Mouse (Mus musculus) embryonic stem cell, embryonic (primary cell): Measurements from ENCODE around the gene Gm10563.

Experiments
- CTCF ChIA-PET, 4 experiments: fragments of 300-600 bp in 2 of 4; fragments of 350-600 bp in 2 of 4; sonication (Branson Sonifier 250); formaldehyde crosslinking; loops; one replicate each; lab custom pipeline; 2022; ENCODE audit warnings: inconsistent platforms in 2 of 4; lab: Charles Lee
- POLR2A ChIA-PET, 4 experiments: fragments of 300-600 bp in 2 of 4; fragments of 350-600 bp in 2 of 4; sonication (Branson Sonifier 250); formaldehyde crosslinking; loops; one replicate each; lab custom pipeline; 2022; ENCODE audit warnings: antibody characterized with exemption in 4 of 4, inconsistent platforms in 1 of 4; lab: Charles Lee

Gm10563 gene

DNA sequence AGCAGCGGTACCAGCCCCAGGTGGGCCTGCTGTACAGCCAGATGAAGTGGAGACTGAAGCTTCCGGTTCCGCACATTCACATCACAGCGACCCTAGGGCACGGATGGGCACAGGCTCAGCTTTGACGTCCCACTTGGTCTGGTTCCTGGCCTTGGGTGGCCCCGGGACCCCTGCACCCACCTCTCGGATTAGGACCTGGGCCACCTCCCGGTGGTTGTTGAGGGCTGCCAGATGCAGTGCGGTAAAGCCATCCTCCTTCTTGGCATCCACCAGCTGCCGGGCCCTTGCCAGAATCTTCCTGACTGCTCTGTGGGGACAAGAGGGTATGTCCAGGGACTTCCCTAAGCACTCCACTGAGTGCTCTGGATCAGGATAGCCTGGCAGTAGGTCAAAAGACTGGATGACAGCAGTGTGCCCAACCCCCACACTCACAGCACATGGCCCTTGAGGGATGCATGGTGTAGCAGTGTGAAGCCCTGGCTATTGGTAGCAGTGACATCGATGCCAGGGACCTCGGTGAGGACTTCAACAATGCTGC lies 11.1 kb upstream of the Gm10563 start:
- CTCF ChIA-PET: interaction anchor here in 1 of 4 experiments (0.6 kb wide), 1 partner anchor 265 kb away, joined by 3 read pairs; no protein-coding TSS in a partner anchor
- POLR2A ChIA-PET: interaction anchor here (0.7 to 6.5 kb wide), 15 partner anchors 8 to 55 kb away, joined by 3 to 69 read pairs (median 6); partner anchors contain the start of genes Mib2 (in 4 of the 4), Cdk11b (in 1 of the 4), Gm10563 (in 1 of the 4) and Slc35e2 (in 1 of the 4)

DNA sequence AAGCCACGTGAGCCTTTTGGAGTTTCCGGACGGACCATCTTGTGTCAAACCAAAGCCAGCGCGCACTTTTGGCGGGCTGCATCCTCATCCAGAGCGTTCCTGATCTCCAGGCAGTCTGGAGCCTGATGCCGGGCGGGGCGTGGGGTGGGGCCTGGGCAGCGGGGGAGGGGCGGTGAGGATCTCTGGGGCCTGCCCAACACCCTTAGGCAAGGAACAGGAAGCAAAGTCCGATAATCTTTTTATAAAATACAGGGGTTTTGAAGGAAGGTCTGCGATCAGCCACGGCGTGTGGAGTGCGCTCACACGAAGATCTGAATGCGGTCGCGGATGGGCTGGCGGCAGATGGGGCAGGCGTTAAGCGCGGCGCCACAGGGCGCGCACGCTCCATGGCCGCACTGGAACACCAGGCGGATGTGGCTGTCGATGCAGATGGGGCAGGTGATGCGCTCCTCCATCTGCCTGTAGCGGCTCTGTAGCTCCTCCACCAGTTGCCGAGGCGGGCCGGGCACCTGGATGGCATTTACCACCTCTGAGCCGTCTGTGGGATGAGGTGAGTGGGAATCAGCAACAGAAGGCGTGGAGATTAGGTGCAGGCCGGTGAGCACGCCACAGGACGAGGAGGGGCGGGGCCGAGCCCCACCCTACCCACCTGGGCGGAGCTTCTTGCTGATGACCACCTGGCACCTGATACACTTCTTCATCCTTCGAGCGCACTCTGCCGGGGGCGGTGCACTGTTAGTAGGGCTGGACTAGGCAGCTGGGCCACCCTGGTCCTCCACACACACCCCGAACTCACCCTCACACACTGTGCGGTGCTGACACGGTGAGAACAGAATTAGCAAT lies 9.5 kb upstream of the Gm10563 start:
- ChIA-PET CTCF (interaction anchor here in 3 of 4 experiments (0.6 to 2.1 kb wide), 11 partner anchors 9 to 891 kb away, joined by 3 to 7 read pairs (median 4); partner anchors contain the start of gene Mib2 (in 1 of the 3)), POLR2A (interaction anchor here (0.7 to 6.5 kb wide), 39 partner anchors 9 to 188 kb away, joined by 3 to 69 read pairs (median 4); partner anchors contain the start of genes Mib2 (in 4 of the 4), Gm10563 (in 2 of the 4), Cdk11b (in 1 of the 4) and Fndc10 (in 1 of the 4))

DNA sequence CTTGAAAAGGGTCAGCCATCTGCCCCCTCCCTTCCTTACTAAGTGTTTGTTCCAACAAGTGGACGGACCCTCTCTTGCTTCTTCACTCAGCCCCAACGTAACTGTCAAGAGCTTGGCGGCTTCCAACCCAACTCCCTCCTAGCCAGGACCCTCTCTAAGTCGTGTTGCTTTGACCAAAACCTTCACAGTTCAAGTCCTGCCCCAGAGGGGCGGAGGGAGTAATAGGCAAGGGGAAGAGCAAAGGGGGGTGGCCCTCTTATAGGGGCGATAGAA lies 8.9 kb upstream of the Gm10563 start:
- ChIA-PET POLR2A (interaction anchor here (0.5 to 6.5 kb wide), 27 partner anchors 8 to 261 kb away, joined by 3 to 69 read pairs (median 5); partner anchors contain the start of genes Mib2 (in 3 of the 4), Ssu72 (in 2 of the 4), Cdk11b (in 1 of the 4) and Fndc10 (in 1 of the 4)), CTCF (interaction anchor here in 2 of 4 experiments (0.6 to 2.1 kb wide), 7 partner anchors 9 to 173 kb away, joined by 3 to 7 read pairs (median 4); partner anchors contain the start of gene Mib2 (in 1 of the 2))

DNA sequence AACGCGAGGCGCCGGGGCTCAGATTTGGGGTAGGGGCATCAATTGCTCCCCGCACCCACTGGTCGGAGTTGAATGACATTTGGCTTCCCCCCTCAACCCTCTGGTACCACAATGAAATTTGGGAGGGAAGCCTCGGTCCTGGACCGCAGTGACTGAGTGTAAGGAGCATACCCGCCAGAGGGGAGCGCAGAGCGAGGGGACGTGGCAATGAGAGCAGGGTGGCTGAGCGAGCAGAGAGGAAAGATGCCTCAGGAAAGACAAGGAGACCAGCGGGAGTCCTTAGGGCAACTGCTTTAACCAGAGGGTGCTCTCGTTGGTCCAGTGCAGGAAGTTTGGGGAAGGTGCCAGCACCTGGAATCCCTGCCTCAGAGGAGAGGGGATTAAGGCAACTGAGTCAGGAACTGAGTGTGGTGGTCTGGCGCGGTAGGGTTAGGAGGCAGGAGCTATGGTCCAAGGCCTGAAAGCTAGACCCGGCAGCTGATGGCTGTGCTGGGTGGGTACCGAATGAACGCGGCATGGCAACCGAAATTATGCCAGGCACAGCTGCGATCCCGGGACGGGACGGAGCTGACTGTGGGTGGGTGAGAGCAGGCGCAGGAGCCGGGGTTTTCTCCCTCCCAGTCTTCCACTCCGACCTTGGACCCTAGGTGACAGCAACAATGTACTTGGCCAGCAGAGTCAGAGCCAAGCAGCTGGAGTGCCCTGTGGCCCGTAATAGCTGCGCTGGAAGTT lies 8.4 kb upstream of the Gm10563 start:
- ChIA-PET POLR2A (interaction anchor here (0.5 to 6.5 kb wide), 25 partner anchors 9 to 261 kb away, joined by 3 to 69 read pairs (median 5); partner anchors contain the start of genes Mib2 (in 3 of the 4), Ssu72 (in 2 of the 4), Cdk11b (in 1 of the 4) and Fndc10 (in 1 of the 4)), CTCF (interaction anchor here in 2 of 4 experiments (0.6 to 2.1 kb wide), 8 partner anchors 10 to 782 kb away, joined by 3 to 7 read pairs (median 4); partner anchors contain the start of gene Mib2 (in 1 of the 2))

DNA sequence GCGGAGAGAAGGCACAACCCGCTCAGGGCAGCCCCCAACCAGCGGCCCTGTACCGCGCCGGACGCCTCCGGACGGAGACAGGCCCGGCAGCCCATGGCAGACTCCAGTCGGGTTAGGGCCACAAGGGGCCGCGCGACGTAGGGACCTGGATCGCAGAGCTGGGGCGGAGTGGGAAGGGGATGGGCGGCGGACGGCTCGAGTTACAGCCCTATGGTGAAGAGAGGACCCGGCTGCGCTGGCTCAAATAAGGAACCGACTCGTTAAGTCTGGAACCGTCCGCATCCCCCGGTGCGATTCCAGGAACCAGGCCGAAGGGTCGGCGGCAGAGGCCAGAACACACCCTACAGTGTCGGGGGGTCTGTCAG lies 7.9 kb upstream of the Gm10563 start, which contains the start of gene Mmp23:
Mmp23 (minus strand) TSS at position 299 of the 365 bp plus-strand sequence.
- ChIA-PET CTCF (interaction anchor here in 3 of 4 experiments (0.6 to 1.7 kb wide), 6 partner anchors 9 to 781 kb away, joined by 3 to 6 read pairs (median 3); partner anchors contain the start of gene Atad3a (in 1 of the 3)), POLR2A (interaction anchor here in 3 of 4 experiments (1.2 to 6.5 kb wide), 16 partner anchors 10 to 57 kb away, joined by 3 to 69 read pairs (median 8); partner anchors contain the start of genes Mib2 (in 3 of the 3) and Ssu72 (in 2 of the 3))

DNA sequence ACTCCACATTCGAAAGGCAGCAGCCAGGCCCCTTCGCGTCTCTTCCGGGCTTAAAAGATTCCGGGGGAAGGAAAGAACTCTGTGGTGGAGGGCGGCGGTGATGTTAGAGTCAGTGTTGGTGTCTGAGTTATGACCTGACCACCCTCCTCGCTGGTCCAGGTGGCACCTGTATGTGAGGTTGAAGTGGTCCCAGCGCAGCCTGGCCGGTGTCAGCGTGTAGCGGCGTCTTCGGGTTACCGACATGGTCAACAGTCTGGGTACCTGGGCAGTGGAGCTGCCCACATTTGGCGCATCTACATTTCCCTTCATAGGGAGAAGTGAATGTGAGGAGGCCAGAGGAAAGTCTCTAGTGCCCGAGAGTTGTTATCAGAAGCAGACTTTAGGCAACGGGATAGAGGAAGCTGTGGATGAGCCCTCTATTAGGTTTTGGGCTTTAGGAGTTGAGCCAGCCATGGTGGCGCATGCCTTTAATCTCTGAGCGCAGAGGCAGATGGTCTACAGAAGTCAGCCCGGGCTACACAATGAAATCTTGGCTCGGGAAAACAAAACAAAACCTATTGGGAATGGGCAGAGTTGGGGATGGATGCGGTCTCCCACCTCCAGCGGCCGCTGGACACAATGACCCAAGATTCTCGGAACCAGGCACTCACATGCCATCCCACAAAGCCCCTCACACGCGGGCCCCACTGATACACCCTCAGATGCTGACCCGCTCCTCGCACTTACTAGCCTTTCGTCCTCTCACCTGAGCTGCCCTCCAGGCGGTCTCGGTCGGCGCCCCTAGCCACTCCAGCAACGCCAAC lies 7.3 kb upstream of the Gm10563 start:
- ChIA-PET CTCF (interaction anchor here in 3 of 4 experiments (0.6 to 1.1 kb wide), 6 partner anchors 8 to 781 kb away, joined by 3 read pairs; partner anchors contain the start of gene Atad3a (in 1 of the 3)), POLR2A (interaction anchor here in 3 of 4 experiments (0.5 to 6.5 kb wide), 23 partner anchors 10 to 360 kb away, joined by 3 to 69 read pairs (median 5); partner anchors contain the start of genes Mib2 (in 3 of the 3) and Ssu72 (in 1 of the 3))

DNA sequence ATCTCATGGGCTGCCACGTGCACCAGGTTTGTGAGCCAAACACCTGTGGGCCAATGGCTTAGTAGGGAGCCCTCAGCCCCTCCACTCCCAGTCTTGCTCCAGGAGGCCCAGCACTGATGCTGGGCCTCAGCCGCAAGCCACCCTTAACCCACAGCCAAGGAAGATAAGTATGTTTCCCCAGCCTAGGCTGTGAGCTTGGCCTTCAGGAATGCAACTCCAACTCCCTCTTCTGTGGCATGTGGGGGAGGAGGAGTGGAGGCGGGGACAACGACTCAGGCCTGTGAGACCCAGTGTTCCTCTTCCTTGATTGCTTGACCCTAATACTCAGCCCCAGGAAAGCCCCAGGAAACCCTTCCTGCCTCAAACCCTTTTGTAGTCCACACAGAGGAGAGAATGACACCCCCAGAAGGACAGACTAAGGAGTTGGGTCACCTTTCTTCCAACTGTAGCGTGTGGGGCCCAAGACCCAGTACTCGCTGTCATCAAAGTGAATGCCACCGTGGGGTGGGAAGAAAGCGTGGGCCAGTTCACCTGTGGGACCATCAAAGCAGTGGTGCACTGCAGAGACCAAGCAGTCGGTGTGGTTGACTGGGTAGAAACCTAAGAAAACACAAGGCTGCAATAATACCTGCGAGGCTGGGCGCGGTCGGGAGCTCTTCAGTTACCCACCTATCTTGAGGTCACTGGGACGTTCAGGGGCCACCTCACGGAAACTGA lies 6.5 kb upstream of the Gm10563 start:
- CTCF ChIA-PET: interaction anchor here in 2 of 4 experiments (0.9 kb wide), 3 partner anchors 7 to 17 kb away, joined by 3 read pairs; partner anchors contain the start of gene Mib2 (in 1 of the 2)
- POLR2A ChIA-PET: interaction anchor here in 3 of 4 experiments (0.5 to 6.5 kb wide), 14 partner anchors 12 to 359 kb away, joined by 3 to 69 read pairs (median 4); partner anchors contain the start of genes Mib2 (in 3 of the 3) and Ssu72 (in 1 of the 3)

DNA sequence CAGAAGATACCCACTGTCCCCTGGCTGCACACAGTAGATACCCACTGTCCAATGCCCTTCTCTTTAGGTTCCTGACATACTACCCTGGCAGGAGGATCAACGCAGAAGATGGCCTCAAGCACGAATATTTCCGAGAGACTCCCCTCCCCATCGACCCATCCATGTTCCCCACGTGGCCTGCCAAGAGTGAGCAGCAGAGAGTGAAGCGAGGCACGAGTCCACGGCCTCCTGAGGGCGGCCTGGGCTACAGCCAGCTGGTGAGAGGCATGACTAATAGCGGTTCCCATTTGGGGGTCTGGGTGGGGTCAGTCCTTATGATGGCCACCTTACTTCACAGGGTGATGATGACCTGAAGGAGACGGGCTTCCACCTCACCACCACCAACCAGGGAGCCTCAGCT lies 4.1 kb upstream of the Gm10563 start:
- ChIA-PET CTCF (no interaction called here), POLR2A (interaction anchor here in 2 of 4 experiments (1.2 to 4.1 kb wide), 2 partner anchors 49 to 50 kb away, joined by 3 to 20 read pairs; no protein-coding TSS in a partner anchor)

DNA sequence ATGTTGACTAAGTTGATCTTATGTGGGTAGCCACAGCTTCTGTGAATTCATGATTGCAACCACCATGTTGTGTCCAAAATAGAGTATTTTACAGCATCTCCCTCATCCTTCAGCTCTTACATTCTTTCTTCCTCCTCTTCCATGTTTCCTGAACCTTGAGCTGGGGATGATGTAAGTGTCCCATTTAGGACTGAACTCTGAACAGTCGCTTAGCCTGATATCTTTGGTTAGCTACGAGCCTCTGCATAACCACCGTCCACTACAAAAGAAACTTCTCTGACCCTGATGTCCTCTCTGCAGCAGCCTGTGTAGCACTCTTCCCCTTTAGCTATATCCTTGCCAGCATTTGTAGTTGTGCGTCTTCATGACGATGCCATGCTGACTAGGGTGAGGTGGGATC lies 513 bp upstream of the Gm10563 start:
- ChIA-PET CTCF (interaction anchor here in 2 of 4 experiments (0.8 to 1.5 kb wide), 2 partner anchors 54 to 164 kb away, joined by 3 to 4 read pairs; no protein-coding TSS in a partner anchor), POLR2A (interaction anchor here in 3 of 4 experiments (0.7 to 2.2 kb wide), 9 partner anchors 10 to 85 kb away, joined by 3 to 8 read pairs (median 3); partner anchors contain the start of genes Cdk11b (in 1 of the 3) and Mib2 (in 1 of the 3))

DNA sequence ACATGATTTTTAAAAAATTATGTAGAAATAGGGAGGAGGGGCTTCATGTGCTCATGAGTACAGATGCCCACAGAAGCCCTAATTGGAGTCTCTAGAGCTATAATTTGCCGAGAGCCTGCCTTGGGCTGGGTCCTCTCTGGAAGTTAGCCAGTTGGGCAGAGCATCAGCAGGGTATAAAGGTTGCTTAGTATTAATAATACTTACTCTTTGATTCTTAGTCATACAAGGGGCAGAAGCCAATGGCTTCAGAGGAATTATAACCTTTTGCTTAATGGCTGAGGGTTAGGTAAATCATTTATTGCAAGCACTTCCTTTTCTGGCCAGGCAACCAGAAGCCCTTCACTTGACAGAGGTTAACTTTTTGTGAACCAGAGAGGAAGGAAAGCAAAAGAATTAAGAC lies 1.7 kb downstream of the Gm10563 start:
- ChIA-PET POLR2A (interaction anchor here (0.6 to 1.8 kb wide), 13 partner anchors 10 to 104 kb away, joined by 3 to 5 read pairs (median 3); partner anchors contain the start of genes Mib2 (in 1 of the 4) and Ssu72 (in 1 of the 4)), CTCF (interaction anchor here (0.6 to 1.8 kb wide), 8 partner anchors 9 to 57 kb away, joined by 3 to 6 read pairs (median 3); partner anchors contain the start of gene Mib2 (in 1 of the 4))

DNA sequence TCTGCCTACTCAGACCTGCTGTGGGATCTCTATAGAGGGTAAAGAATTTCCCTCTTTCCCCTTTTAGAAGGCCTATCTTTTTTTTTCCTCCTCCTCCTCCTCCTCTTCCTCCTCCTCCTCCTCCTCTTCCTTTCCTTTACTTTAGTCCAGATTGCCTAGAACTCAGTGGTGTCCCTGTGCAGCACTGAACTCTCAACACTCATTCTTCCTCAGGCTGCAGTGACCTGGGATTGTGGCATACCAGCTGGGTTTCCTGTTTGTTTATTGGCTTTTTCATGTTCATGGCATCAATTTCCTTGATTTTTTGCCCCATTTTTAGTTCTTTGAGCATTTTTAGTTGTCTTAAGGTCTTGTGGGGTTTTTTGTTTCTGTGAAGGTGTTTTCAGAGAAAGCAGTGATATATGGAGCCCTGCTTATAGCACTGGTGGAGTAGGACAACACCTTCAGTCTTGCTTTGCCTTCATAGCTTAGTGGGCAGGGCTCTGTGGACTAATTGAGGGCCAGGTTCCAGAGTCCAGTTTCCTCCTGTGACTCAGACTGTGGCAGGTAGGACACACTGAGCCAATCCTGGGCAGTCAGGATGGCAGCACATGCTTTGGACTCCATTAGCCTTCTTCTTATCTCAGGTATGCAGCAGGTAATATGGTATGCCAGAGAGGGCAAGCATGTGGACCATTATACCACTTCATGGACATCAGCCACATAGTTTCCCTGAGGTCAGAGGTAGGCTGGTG lies 9.3 kb downstream of the Gm10563 start:
- CTCF ChIA-PET: no interaction called here
- POLR2A ChIA-PET: no interaction called here

DNA sequence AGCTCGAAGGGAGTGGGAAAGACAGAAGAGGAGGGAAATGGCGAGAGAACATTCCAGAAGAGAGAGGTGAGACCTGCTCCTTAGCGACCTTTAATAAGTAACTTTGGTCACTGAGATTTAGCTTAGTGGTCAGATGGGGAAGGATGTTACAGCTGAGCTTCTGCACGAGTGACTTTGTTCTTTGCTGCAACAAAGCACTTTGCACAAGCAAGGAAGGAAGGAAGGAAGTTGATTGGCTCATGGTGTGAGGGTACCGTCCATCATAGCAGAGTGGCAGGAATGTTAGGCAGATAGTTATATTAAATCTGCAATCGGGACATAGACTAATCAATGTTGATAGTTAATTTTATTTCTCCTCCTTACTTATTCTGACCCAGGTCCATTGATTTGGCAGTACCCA lies 14.9 kb downstream of the Gm10563 start:
- POLR2A ChIA-PET: interaction anchor here in 3 of 4 experiments (0.6 to 1.7 kb wide), 9 partner anchors 17 to 143 kb away, joined by 3 to 9 read pairs (median 5); partner anchors contain the start of genes Mib2 (in 1 of the 3) and Ssu72 (in 1 of the 3)
- CTCF ChIA-PET: interaction anchor here in 2 of 4 experiments (0.7 kb wide), 2 partner anchors 462 to 1605 kb away, joined by 4 to 8 read pairs; no protein-coding TSS in a partner anchor

DNA sequence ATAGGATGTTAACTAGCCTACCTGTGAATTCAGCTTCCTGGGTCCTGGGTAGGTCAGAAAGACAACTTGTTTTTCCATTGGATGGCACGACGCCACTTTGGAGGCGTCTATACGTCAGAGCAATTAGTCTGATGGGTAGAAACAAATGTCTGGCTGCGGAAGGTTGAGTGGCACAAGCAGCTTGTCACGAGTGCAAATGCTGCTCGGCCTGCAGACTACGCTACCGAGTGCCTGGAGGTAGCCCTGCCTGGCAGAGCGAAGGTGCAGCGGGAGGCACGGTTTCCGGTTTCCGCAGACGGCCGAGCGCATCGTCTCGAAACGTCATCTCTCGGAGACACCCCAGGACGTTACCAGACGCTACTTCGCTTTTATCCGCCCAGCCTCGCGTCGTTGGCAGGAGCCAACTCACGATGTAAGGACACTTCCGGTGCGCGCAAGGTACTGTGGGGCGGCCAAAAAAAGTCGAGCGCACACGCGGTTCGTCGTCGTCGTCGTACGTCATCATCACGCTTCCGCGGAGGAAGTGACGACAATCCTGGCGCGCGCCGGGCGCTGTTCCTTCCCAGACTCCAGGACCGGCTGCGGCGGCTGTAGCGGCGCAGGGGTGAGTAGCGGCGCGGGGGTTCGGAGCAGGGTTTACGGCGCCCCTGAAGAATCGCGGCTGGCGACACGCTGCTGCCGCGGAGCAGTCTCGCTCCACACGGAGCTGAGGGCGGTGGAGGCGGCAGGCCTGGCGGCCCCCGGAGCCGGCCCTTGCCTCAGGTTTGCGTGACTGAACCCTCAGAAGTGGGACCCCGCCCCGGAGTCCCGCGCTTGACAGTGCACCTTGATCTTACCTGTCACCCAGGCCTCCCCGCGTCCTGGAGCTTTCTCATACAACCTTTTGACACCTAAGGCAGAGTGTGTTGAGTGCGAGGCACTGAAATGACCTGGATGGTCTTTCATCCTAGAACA lies 20.6 kb downstream of the Gm10563 start, which contains the start of gene Cdk11b:
Cdk11b (plus strand) TSS at position 517 of the 954 bp plus-strand sequence.
- ChIA-PET POLR2A (interaction anchor here in 3 of 4 experiments (0.6 to 3.2 kb wide), 28 partner anchors 9 to 461 kb away, joined by 3 to 9 read pairs (median 4); partner anchors contain the start of genes Mib2 (in 2 of the 3), Gm10563 (in 1 of the 3), Slc35e2 (in 1 of the 3) and Ssu72 (in 1 of the 3)), CTCF (interaction anchor here in 1 of 4 experiments (0.6 kb wide), 1 partner anchor 736 kb away, joined by 3 read pairs; no protein-coding TSS in a partner anchor)
